Mouse (Mus musculus) liver, embryonic 14.5 days (tissue): ENCODE data around the gene Gm4553. TPM values are rescaled to one million over a fixed set of nuclear protein-coding genes. Genes with fewer than 3 reads are reported as not detected.
"Not testable (repeated sequence)": the region's sequence is repeated elsewhere in the genome, so short reads cannot be mapped to it uniquely, and the experiment has no call there.

ENCODE experiments used
- ATAC-seq: fragments of 200-750 bp; cut with Nextera tagmentation; 2 replicates; pipeline ENCODE4 v1.8.0; 2017; ENCODE audit warnings: moderate number of reproducible peaks, mild to moderate bottlenecking, moderate library complexity; ENCODE audit not compliant: insufficient read depth
- DNase-seq, 3 experiments: peaks; one replicate each; pipeline ENCODE4 v3.0.0-alpha.2; 2012 to 2013; ENCODE audit warnings: low read depth in 3 of 3, low spot score in 3 of 3
- H3K27ac ChIP-seq: fragments of 300-500 bp; sonication (generic); 2 replicates; pipeline ENCODE4 v1.5.1; 2014; ENCODE audit warnings: moderate library complexity, mild to moderate bottlenecking, control low read depth, inconsistent platforms
- H3K27me3 ChIP-seq: fragments of 300-500 bp; sonication (generic); 2 replicates; pipeline ENCODE4 v1.6.1; 2014; ENCODE audit warnings: mild to moderate bottlenecking, low read length, moderate library complexity; ENCODE audit not compliant: control insufficient read depth, insufficient read depth
- H3K36me3 ChIP-seq: fragments of 300-500 bp; sonication (generic); replicated peaks from 2 replicates; pipeline ENCODE4 v1.6.1; 2014; ENCODE audit warnings: low read depth; ENCODE audit not compliant: control insufficient read depth, insufficient read depth
- H3K4me1 ChIP-seq, 2 experiments: fragments of 200-500 bp in 1 of 2; fragments of 300-500 bp in 1 of 2; sonication (generic) in 1 of 2; replicated peaks; 2 replicates each; pipeline ENCODE4 v1.6.1; 2012 to 2014; ENCODE audit warnings: antibody characterized with exemption in 1 of 2, inconsistent platforms in 1 of 2, low read length in 1 of 2; ENCODE audit not compliant: control insufficient read depth in 2 of 2, insufficient read depth in 2 of 2
- H3K4me2 ChIP-seq: fragments of 300-500 bp; sonication (generic); 2 replicates; pipeline ENCODE4 v1.6.1; 2014; ENCODE audit warnings: low read depth, mild to moderate bottlenecking, control low read depth, moderate library complexity
- H3K4me3 ChIP-seq, 2 experiments: fragments of 200-500 bp in 1 of 2; fragments of 300-500 bp in 1 of 2; sonication (generic) in 1 of 2; 2 replicates each; pipeline ENCODE4 v1.5.1; 2012 to 2014; ENCODE audit warnings: low read depth in 2 of 2, low read length in 2 of 2, mild to moderate bottlenecking in 2 of 2, control low read depth in 1 of 2, inconsistent platforms in 1 of 2, moderate library complexity in 1 of 2; ENCODE audit not compliant: insufficient read depth in 1 of 2
- H3K9ac ChIP-seq: fragments of 300-500 bp; sonication (generic); replicated peaks from 2 replicates; pipeline ENCODE4 v1.6.1; 2014; ENCODE audit warnings: mild to moderate bottlenecking, control low read depth, moderate library complexity
- H3K9me3 ChIP-seq: fragments of 300-500 bp; sonication (generic); 2 replicates; pipeline ENCODE4 v1.6.1; 2016; ENCODE audit warnings: low read length, mixed read lengths; ENCODE audit not compliant: control insufficient read depth
- CTCF ChIP-seq: IDR thresholded peaks from 2 replicates; pipeline ENCODE4 v1.5.1; 2016; ENCODE audit warnings: antibody characterized with exemption, low read depth, control low read depth
- EP300 ChIP-seq: IDR thresholded peaks from 2 replicates; pipeline ENCODE4 v1.6.1; 2016; ENCODE audit warnings: antibody characterized with exemption, low read depth
- WGBS: fragments of 180-500 bp; shearing (Covaris S2); extraction: QIAGEN DNeasy Blood & Tissue Kit; methylation state at CpG from one replicate; pipeline ENCODE4 v1.1.7; 2014; ENCODE audit not compliant: insufficient replicate concordance; 5-methylcytosine and 5-hydroxymethylcytosine counted together
- polyA plus RNA-seq, 2 experiments: library from polyadenylated mRNA; depleted of rRNA in 1 of 2; stranded (reverse) in 1 of 2; unstranded in 1 of 2; fragments of >200 nt; fragmentation: Nextera tagmentation in 1 of 2; extraction: Ambion mirVana in 1 of 2; gene quantifications; 2 replicates each; pipeline versions ENCODE4 v1.2.1 to v1.2.3; 2012 to 2014

The Gm4553 gene
- polyA plus RNA-seq, 2 experiments = not detected

- H3K9me3 ChIP-seq = no peaks in the 10 kb centered on the region
- H3K4me3 ChIP-seq = no peak overlapping the region
Measured at GRCm38 (mm10) chr7:142198748-142199147, 33.2 kb upstream of the Gm4553 start.

GRCm38 (mm10) chr7:142190289-142190688 is 24.8 kb upstream of the Gm4553 start, which contains the start of gene Gm10153:
TSS of gene Gm10153 (minus strand) at chr7:142190389.
- Histone ChIP-seq H3K36me3 (no peaks in the 10 kb centered on the region), H3K4me3 (no peak within 1 kb of the TSS), H3K9ac (no peak within 1 kb of the TSS), H3K4me1 (no peaks in the 10 kb centered on the region), H3K9me3 (no peaks in the 10 kb centered on the region), H3K4me2 (no peak within 1 kb of the TSS), H3K27me3 (no peaks in the 10 kb centered on the region), H3K27ac (no peak within 1 kb of the TSS)
- no peak for TF ChIP-seq EP300
- TF ChIP-seq CTCF = no peak
- ATAC-seq (no peak), DNase-seq (no peak)
- WGBS = 15% methylated on average over 2 of the region's 2 CpGs

More at GRCm38 (mm10) chr7:142198748-142199147, 33.2 kb upstream of the Gm4553 start:
- no peaks in the 10 kb centered on the region for H3K36me3 ChIP-seq
- H3K27me3 ChIP-seq = no peaks in the 10 kb centered on the region
- H3K4me1 ChIP-seq = no peaks in the 10 kb centered on the region
- no peak overlapping the region for H3K9ac ChIP-seq
- 49% methylated on average over 2 of the region's 2 CpGs for WGBS
- TF ChIP-seq CTCF (no peak), EP300 (no peak)
- no peak for DNase-seq
- H3K27ac ChIP-seq = no peak overlapping the region
- ATAC-seq = no peak
- no peak overlapping the region for H3K4me2 ChIP-seq

GRCm38 (mm10) chr7:142188156-142188555 is 22.6 kb upstream of the Gm4553 start:
- H3K4me2 ChIP-seq = no peak overlapping the region
- H3K36me3 ChIP-seq = no peaks in the 10 kb centered on the region
- TF ChIP-seq CTCF (no peak), EP300 (no peak)
- no peaks in the 10 kb centered on the region for H3K4me1 ChIP-seq
- H3K27ac ChIP-seq = no peak overlapping the region
- DNase-seq = no peak
- no peak overlapping the region for H3K4me3 ChIP-seq
- no peak overlapping the region for H3K9ac ChIP-seq
- no peaks in the 10 kb centered on the region for H3K9me3 ChIP-seq
- WGBS = 64% methylated on average over 2 of the region's 2 CpGs
- no peaks in the 10 kb centered on the region for H3K27me3 ChIP-seq
- ATAC-seq = no peak

GRCm38 (mm10) chr7:142181021-142181420 is 15.5 kb upstream of the Gm4553 start:
- Histone ChIP-seq H3K4me3 (no peak overlapping the region), H3K9ac (no peak overlapping the region), H3K27ac (no peak overlapping the region), H3K4me1 (no peaks in the 10 kb centered on the region), H3K27me3 (no peaks in the 10 kb centered on the region), H3K4me2 (no peak overlapping the region), H3K36me3 (no peaks in the 10 kb centered on the region), H3K9me3 (no peaks in the 10 kb centered on the region)
- 10% methylated on average over 1 of the region's 1 CpGs for WGBS
- DNase-seq (no peak), ATAC-seq (no peak)
- TF ChIP-seq EP300 = no peak
- no peak for TF ChIP-seq CTCF

GRCm38 (mm10) chr7:142178685-142179084 is 13.1 kb upstream of the Gm4553 start:
- Histone ChIP-seq H3K4me3 (no peak overlapping the region), H3K27me3 (no peaks in the 10 kb centered on the region), H3K27ac (no peak overlapping the region), H3K4me1 (no peaks in the 10 kb centered on the region), H3K4me2 (no peak overlapping the region), H3K9me3 (no peaks in the 10 kb centered on the region), H3K9ac (no peak overlapping the region), H3K36me3 (no peaks in the 10 kb centered on the region)
- DNase-seq (no peak), ATAC-seq (no peak)
- TF ChIP-seq EP300 (no peak), CTCF (no peak)
- 65% methylated on average over 1 of the region's 1 CpGs for WGBS

- not testable (repeated sequence) for DNase-seq, H3K4me2 ChIP-seq, H3K27ac ChIP-seq, H3K36me3 ChIP-seq, H3K4me1 ChIP-seq, H3K9me3 ChIP-seq, H3K4me3 ChIP-seq, ATAC-seq, H3K9ac ChIP-seq, H3K27me3 ChIP-seq
Measured at GRCm38 (mm10) chr7:142175905-142176304, 10.4 kb upstream of the Gm4553 start, which contains the start of gene Krtap5-2. TSS of gene Krtap5-2 (minus strand) at chr7:142176005.
